Mouse (Mus musculus) CD4-positive, CD25-positive, alpha-beta regulatory T cell, adult 2 months (primary cell): Measurements from ENCODE around the gene Ctdsp1.
A peak's percentile ranks its signal among the peaks of the same experiment; 100 is the strongest.
"Not testable (repeated sequence)": the region's sequence is repeated elsewhere in the genome, so short reads cannot be mapped to it uniquely, and the experiment has no call there.

Experiments
- DNase-seq: peaks from one replicate; pipeline ENCODE4 v3.0.0-alpha.2; 2012; ENCODE audit warnings: low read depth, low spot score

The Ctdsp1 gene

GRCm38 (mm10) chr1:74396456-74397222, 5.3 kb downstream of the Ctdsp1 start:
- DNase-seq: not testable (repeated sequence)

GRCm38 (mm10) chr1:74397268-74397918, 6.1 kb downstream of the Ctdsp1 start:
- DNase-seq: peak; percentile 87

GRCm38 (mm10) chr1:74397919-74398451, 6.7 kb downstream of the Ctdsp1 start:
- DNase-seq: peak; percentile 86

- DNase-seq: no peak
Measured at GRCm38 (mm10) chr1:74400531-74400930, 9.2 kb downstream of the Ctdsp1 start.

GRCm38 (mm10) chr1:74401015-74401702, 9.8 kb downstream of the Ctdsp1 start:
- DNase-seq: no peak

- DNase-seq: no peak
Measured at GRCm38 (mm10) chr1:74404206-74404605, 12.9 kb downstream of the Ctdsp1 start.

GRCm38 (mm10) chr1:74408589-74409504, 17.5 kb downstream of the Ctdsp1 start, which contains the start of gene Vil1:
TSS of gene Vil1 (plus strand) at chr1:74409376.
- no peak for DNase-seq

- DNase-seq: no peak
Measured at GRCm38 (mm10) chr1:74411753-74412325, 20.5 kb downstream of the Ctdsp1 start.

- DNase-seq: no peak
Measured at GRCm38 (mm10) chr1:74412711-74413110, 21.4 kb downstream of the Ctdsp1 start.

- DNase-seq: peak; percentile 26
Measured at GRCm38 (mm10) chr1:74415143-74415542, 23.8 kb downstream of the Ctdsp1 start.

- DNase-seq: no peak
Measured at GRCm38 (mm10) chr1:74418747-74419439, 27.6 kb downstream of the Ctdsp1 start.

GRCm38 (mm10) chr1:74419440-74419794, 28.1 kb downstream of the Ctdsp1 start:
- DNase-seq: no peak

- no peak for DNase-seq
Measured at GRCm38 (mm10) chr1:74423147-74423546, 31.8 kb downstream of the Ctdsp1 start.

- DNase-seq: no peak
Measured at GRCm38 (mm10) chr1:74425845-74426244, 34.5 kb downstream of the Ctdsp1 start.

GRCm38 (mm10) chr1:74433220-74433619, 41.9 kb downstream of the Ctdsp1 start:
- no peak for DNase-seq

GRCm38 (mm10) chr1:74434596-74434995, 43.3 kb downstream of the Ctdsp1 start:
- DNase-seq: no peak

- DNase-seq: no peak
Measured at GRCm38 (mm10) chr1:74435563-74435962, 44.3 kb downstream of the Ctdsp1 start.

GRCm38 (mm10) chr1:74437702-74438427, 46.6 kb downstream of the Ctdsp1 start:
- peak; percentile 68 for DNase-seq

- no peak for DNase-seq
Measured at GRCm38 (mm10) chr1:74439166-74439876, 48.0 kb downstream of the Ctdsp1 start.
